ENCODE assay signal across 9 mouse cellular contexts in the genomic region with DNA sequence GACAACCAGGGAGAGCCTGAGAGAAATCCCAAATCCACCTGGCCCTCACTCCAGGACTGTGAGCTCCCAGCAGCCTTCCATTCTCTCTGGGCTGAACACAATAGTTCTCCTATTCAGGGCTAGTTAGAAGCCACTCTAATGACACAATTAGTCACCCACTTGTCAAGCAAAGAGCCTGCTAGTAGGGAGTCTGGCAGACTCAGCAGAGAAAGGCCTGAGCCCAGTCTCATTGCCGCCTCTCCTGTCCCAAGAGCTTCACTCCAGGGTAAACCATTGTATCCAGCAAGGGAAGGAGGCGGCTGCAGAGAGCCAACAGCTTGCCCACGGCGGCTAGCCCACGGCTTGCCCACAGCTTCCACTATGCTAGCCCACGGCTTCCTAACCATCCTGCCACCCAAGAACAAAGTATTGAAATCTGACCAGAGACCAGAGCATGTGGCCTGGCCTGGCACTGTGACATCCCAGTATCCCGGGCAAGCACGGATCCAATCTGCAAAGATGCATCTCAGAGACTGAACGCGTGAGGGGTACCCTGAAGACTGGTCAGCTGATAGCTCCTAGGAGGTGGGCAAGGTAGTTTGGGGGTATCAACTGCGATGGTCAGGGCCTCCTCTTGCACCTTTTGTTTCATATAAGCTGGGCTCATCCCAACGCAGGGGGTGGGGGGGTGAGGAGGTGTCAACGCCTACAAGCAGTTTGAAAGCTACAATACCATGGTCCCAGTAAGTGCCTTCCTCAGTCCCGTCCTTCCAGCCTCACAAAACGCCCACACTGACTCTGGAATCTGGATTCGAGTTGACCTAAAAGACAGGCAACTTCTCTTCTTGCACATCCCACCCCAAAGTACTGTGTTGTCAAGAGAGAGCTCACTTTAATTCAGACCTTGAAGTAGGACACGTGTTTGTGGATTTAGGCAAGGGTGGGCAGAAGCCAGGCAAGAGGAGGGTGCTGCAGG. TPM values are rescaled to one million over a fixed set of nuclear protein-coding genes. Genes with fewer than 3 reads are reported as not detected.
DNase-seq lines count a peak whose midpoint lies in the region; ATAC-seq and TF ChIP-seq lines count a peak whose summit lies in the region.
"Had no signal": no experiment of that assay in that cellular context is flagged by ENCODE, and none has a peak within 500 bp of the region (broad histone marks: within the 10 kb centered on the region; RNA-seq: fewer than 3 reads in every experiment).

No protein-coding gene starts in this region.

- WGBS in heart, embryonic 11.5 days (ENCODE audit: insufficient replicate concordance): 41% methylated on average over 17 of the region's 17 CpGs
- WGBS in hindbrain, embryonic 14.5 days: 11% methylated on average over 17 of the region's 17 CpGs
- 11% methylated on average over 17 of the region's 17 CpGs for WGBS in midbrain, postnatal 0 days

- peak overlapping the region; percentile 78 for H3K9ac ChIP-seq in heart, embryonic 11.5 days (ENCODE audit: low read depth, low read length)
- peak overlapping the region; percentile 84 for H3K9ac ChIP-seq in hindbrain, embryonic 14.5 days
- peak overlapping the region; percentile 74 for H3K9ac ChIP-seq in midbrain, postnatal 0 days (replicated peaks; ENCODE audit: low read length, poor library complexity, severe bottlenecking)

- peaks cover 29% of the 10 kb centered on the region for H3K4me1 ChIP-seq in heart, embryonic 11.5 days (ENCODE audit: control insufficient read depth, insufficient read depth, low read length)
- H3K4me1 ChIP-seq in brown adipose tissue, adult 24 weeks (ENCODE audit: control insufficient read depth, insufficient read depth, insufficient read length, low read length): peaks cover 2% of the 10 kb centered on the region
- H3K4me1 ChIP-seq in hindbrain, embryonic 14.5 days (replicated peaks; ENCODE audit: control insufficient read depth, insufficient read depth, low read length): peaks cover 22% of the 10 kb centered on the region
- peaks cover 6% of the 10 kb centered on the region; the same call in 1 of the 2 replicates for H3K4me1 ChIP-seq in midbrain, postnatal 0 days (ENCODE audit: insufficient read depth, low read length)

- peak overlapping the region; percentile 57 for H3K4me3 ChIP-seq in heart, embryonic 11.5 days (ENCODE audit: low read depth, low read length)
- H3K4me3 ChIP-seq in brown adipose tissue, adult 24 weeks (ENCODE audit: insufficient read depth, low read depth, low read length): peak overlapping the region; percentile 78
- peak overlapping the region; percentile 71 for H3K4me3 ChIP-seq in hindbrain, embryonic 14.5 days (replicated peaks; ENCODE audit: low read length)
- H3K4me3 ChIP-seq in midbrain, postnatal 0 days (ENCODE audit: low read depth, low read length): peak overlapping the region; percentile 67

- H3K4me2 ChIP-seq in heart, embryonic 11.5 days: peak overlapping the region; percentile 73
- H3K4me2 ChIP-seq in hindbrain, embryonic 14.5 days (replicated peaks): peak overlapping the region; percentile 90
- peak overlapping the region; percentile 91 for H3K4me2 ChIP-seq in midbrain, postnatal 0 days (ENCODE audit: low read depth, low read length, poor library complexity, severe bottlenecking)

- intact Hi-C loops in heart, postnatal 25 days (cut with DNase I): no loop called here

- ATAC-seq in heart, embryonic 11.5 days (replicated peaks; ENCODE audit: insufficient number of reproducible peaks, low FRiP score, low TSS enrichment): no peak
- peak; percentile 15; the same call in 1 of the 2 replicates for ATAC-seq in hindbrain, embryonic 14.5 days (ENCODE audit: low FRiP score)
- peak; percentile 18; the same call in 1 of the 2 replicates for ATAC-seq in midbrain, postnatal 0 days (ENCODE audit: low FRiP score)
- ATAC-seq in megakaryocyte-erythroid progenitor cell, adult 5-6 weeks (replicated peaks; ENCODE audit: low FRiP score, low TSS enrichment, poor library complexity, severe bottlenecking): no peak

- peak overlapping the region; percentile 38; the same call in 1 of the 2 replicates for H3K27ac ChIP-seq in heart, embryonic 11.5 days (ENCODE audit: low read depth, low read length)
- peak overlapping the region; percentile 26; the same call in 1 of the 2 replicates for H3K27ac ChIP-seq in brown adipose tissue, adult 24 weeks (replicated peaks; ENCODE audit: low read depth, low read length)
- peak overlapping the region; percentile 73 for H3K27ac ChIP-seq in hindbrain, embryonic 14.5 days
- H3K27ac ChIP-seq in midbrain, postnatal 0 days (ENCODE audit: low read depth, low read length): 0 out of 2 replicates have a peak overlapping the region, but pooled peaks have one; percentile 57

- DNase-seq in heart, postnatal 25 days (ENCODE audit: low spot score): no peak
- peak; percentile 63 for DNase-seq in hindbrain, embryonic 14.5 days (ENCODE audit: low spot score)
- peak; percentile 64 for DNase-seq in midbrain, postnatal 0 days (ENCODE audit: low spot score)
- DNase-seq in adrenal gland, postnatal 14 days: no peak
- no peak for DNase-seq in ovary, postnatal 14 days (ENCODE audit: low spot score)

- H3K9me3 ChIP-seq in heart, embryonic 11.5 days (replicated peaks; ENCODE audit: control insufficient read depth, low read length): no peaks in the 10 kb centered on the region
- H3K9me3 ChIP-seq in hindbrain, embryonic 14.5 days (ENCODE audit: control insufficient read depth, low read length): no peaks in the 10 kb centered on the region
- H3K9me3 ChIP-seq in midbrain, postnatal 0 days (ENCODE audit: low read length): no peaks in the 10 kb centered on the region

- no peak for TF ChIP-seq CTCF in midbrain, postnatal 0 days (IDR thresholded peaks at IDR 0.05)

- no peaks in the 10 kb centered on the region; the same call in 1 of the 2 replicates for H3K36me3 ChIP-seq in heart, embryonic 11.5 days (ENCODE audit: control insufficient read depth, insufficient read depth, low read length)
- 0 out of 2 replicates have a peak, but pooled peaks cover 8% of the 10 kb centered on the region for H3K36me3 ChIP-seq in hindbrain, embryonic 14.5 days (replicated peaks; ENCODE audit: control insufficient read depth, insufficient read depth)
- no peaks in the 10 kb centered on the region for H3K36me3 ChIP-seq in midbrain, postnatal 0 days (ENCODE audit: insufficient read depth, low read length)
- H3K36me3 ChIP-seq: G1E had no signal

- no peaks in the 10 kb centered on the region for H3K27me3 ChIP-seq in heart, embryonic 11.5 days (ENCODE audit: control insufficient read depth, insufficient read depth, low read length)
- no peaks in the 10 kb centered on the region for H3K27me3 ChIP-seq in hindbrain, embryonic 14.5 days (ENCODE audit: control insufficient read depth, insufficient read depth, low read length)
- H3K27me3 ChIP-seq in midbrain, postnatal 0 days (ENCODE audit: insufficient read depth, low read length): no peaks in the 10 kb centered on the region

RNA-seq across cellular contexts. Expression of a gene that starts 1.0 kb away (rescaled TPM):
- 15.9 and 16.1 TPM in 2 replicates for polyA plus RNA-seq in heart, embryonic 11.5 days (2014; fragmentation: Nextera tagmentation; extraction: Ambion mirVana)
- 10 to 100 TPM; 17.2 to 23.2 TPM for total RNA-seq in heart, postnatal 25 days (2021)
- polyA plus RNA-seq in brown adipose tissue, adult 24 weeks (2012; ENCODE audit: insufficient read depth, insufficient read length, missing spikeins): 6.6 and 6.9 TPM in 2 replicates
- 29.3 and 35.5 TPM in 2 replicates for polyA plus RNA-seq in hindbrain, embryonic 14.5 days (2014; fragmentation: Nextera tagmentation; extraction: Ambion mirVana)
- total RNA-seq in midbrain, postnatal 0 days (2014; rRNA removed): 23.3 and 39.1 TPM in 2 replicates
- polyA plus RNA-seq in midbrain, postnatal 0 days (2015; fragmentation: Nextera tagmentation; extraction: Ambion mirVana): 29.3 and 32.1 TPM in 2 replicates
- total RNA-seq in adrenal gland, postnatal 14 days (2021): 28.6 and 32.8 TPM in 2 replicates
- not detected in 2 replicates for total RNA-seq in megakaryocyte-erythroid progenitor cell, adult 5-6 weeks (2014; fragmentation: Nextera tagmentation)
- total RNA-seq in megakaryocyte-erythroid progenitor cell, adult 5-6 weeks (2017): 0.61 TPM in 1 of 2 replicates, not detected in the other
- total RNA-seq: G1E had no signal
- polyA plus RNA-seq: G1E had no signal

RNA-seq across cellular contexts. Expression of a gene that starts 16.3 kb away (rescaled TPM):
- 58.5 and 60.4 TPM in 2 replicates for polyA plus RNA-seq in heart, embryonic 11.5 days (2014; fragmentation: Nextera tagmentation; extraction: Ambion mirVana)
- total RNA-seq in heart, postnatal 25 days (2021): 10 to 100 TPM; 36.6 to 39.4 TPM
- 70.4 and 80.7 TPM in 2 replicates for polyA plus RNA-seq in brown adipose tissue, adult 24 weeks (2012; ENCODE audit: insufficient read depth, insufficient read length, missing spikeins)
- 70.0 and 73.9 TPM in 2 replicates for polyA plus RNA-seq in hindbrain, embryonic 14.5 days (2014; fragmentation: Nextera tagmentation; extraction: Ambion mirVana)
- total RNA-seq in midbrain, postnatal 0 days (2014; rRNA removed): 28.9 and 32.2 TPM in 2 replicates
- 47.4 and 48.4 TPM in 2 replicates for polyA plus RNA-seq in midbrain, postnatal 0 days (2015; fragmentation: Nextera tagmentation; extraction: Ambion mirVana)
- total RNA-seq in adrenal gland, postnatal 14 days (2021): 31.1 and 34.4 TPM in 2 replicates
- 53.6 and 58.8 TPM in 2 replicates for total RNA-seq in megakaryocyte-erythroid progenitor cell, adult 5-6 weeks (2014; fragmentation: Nextera tagmentation)
- total RNA-seq in megakaryocyte-erythroid progenitor cell, adult 5-6 weeks (2017): 47.2 and 48.2 TPM in 2 replicates

RNA-seq across cellular contexts. Expression of a gene that starts 16.4 kb away (rescaled TPM):
- 83.2 and 89.0 TPM in 2 replicates for polyA plus RNA-seq in heart, embryonic 11.5 days (2014; fragmentation: Nextera tagmentation; extraction: Ambion mirVana)
- total RNA-seq in heart, postnatal 25 days (2021): 10 to 100 TPM; 37.1 to 37.7 TPM
- polyA plus RNA-seq in brown adipose tissue, adult 24 weeks (2012; ENCODE audit: insufficient read depth, insufficient read length, missing spikeins): 20.9 and 33.7 TPM in 2 replicates
- 64.6 and 65.7 TPM in 2 replicates for polyA plus RNA-seq in hindbrain, embryonic 14.5 days (2014; fragmentation: Nextera tagmentation; extraction: Ambion mirVana)
- 38.1 and 43.6 TPM in 2 replicates for total RNA-seq in midbrain, postnatal 0 days (2014; rRNA removed)
- polyA plus RNA-seq in midbrain, postnatal 0 days (2015; fragmentation: Nextera tagmentation; extraction: Ambion mirVana): 48.8 and 49.8 TPM in 2 replicates
- 40.2 and 40.7 TPM in 2 replicates for total RNA-seq in adrenal gland, postnatal 14 days (2021)
- 50.7 and 56.7 TPM in 2 replicates for total RNA-seq in megakaryocyte-erythroid progenitor cell, adult 5-6 weeks (2014; fragmentation: Nextera tagmentation)
- total RNA-seq in megakaryocyte-erythroid progenitor cell, adult 5-6 weeks (2017): 43.5 and 49.5 TPM in 2 replicates

RNA-seq across cellular contexts. Expression of a gene that starts 25.4 kb away (rescaled TPM):
- 29.3 and 35.8 TPM in 2 replicates for polyA plus RNA-seq in heart, embryonic 11.5 days (2014; fragmentation: Nextera tagmentation; extraction: Ambion mirVana)
- 10 to 100 TPM; 34.0 to 36.9 TPM for total RNA-seq in heart, postnatal 25 days (2021)
- 21.0 and 27.5 TPM in 2 replicates for polyA plus RNA-seq in brown adipose tissue, adult 24 weeks (2012; ENCODE audit: insufficient read depth, insufficient read length, missing spikeins)
- polyA plus RNA-seq in hindbrain, embryonic 14.5 days (2014; fragmentation: Nextera tagmentation; extraction: Ambion mirVana): 51.9 and 54.4 TPM in 2 replicates
- 36.0 and 57.0 TPM in 2 replicates for total RNA-seq in midbrain, postnatal 0 days (2014; rRNA removed)
- polyA plus RNA-seq in midbrain, postnatal 0 days (2015; fragmentation: Nextera tagmentation; extraction: Ambion mirVana): 54.8 and 64.1 TPM in 2 replicates
- 29.1 and 32.6 TPM in 2 replicates for total RNA-seq in adrenal gland, postnatal 14 days (2021)
- 17.2 and 21.1 TPM in 2 replicates for total RNA-seq in megakaryocyte-erythroid progenitor cell, adult 5-6 weeks (2014; fragmentation: Nextera tagmentation)
- total RNA-seq in megakaryocyte-erythroid progenitor cell, adult 5-6 weeks (2017): 7.2 and 20.1 TPM in 2 replicates

RNA-seq across cellular contexts. Expression of a gene that starts 26.1 kb away (rescaled TPM):
- 577 and 621 TPM in 2 replicates for polyA plus RNA-seq in heart, embryonic 11.5 days (2014; fragmentation: Nextera tagmentation; extraction: Ambion mirVana)
- 100 to 1,000 TPM in 1 of 2 experiments, 10 to 100 TPM in 1; 97.1 to 103 TPM for total RNA-seq in heart, postnatal 25 days (2021)
- 98.3 and 130 TPM in 2 replicates for polyA plus RNA-seq in brown adipose tissue, adult 24 weeks (2012; ENCODE audit: insufficient read depth, insufficient read length, missing spikeins)
- 556 and 567 TPM in 2 replicates for polyA plus RNA-seq in hindbrain, embryonic 14.5 days (2014; fragmentation: Nextera tagmentation; extraction: Ambion mirVana)
- total RNA-seq in midbrain, postnatal 0 days (2014; rRNA removed): 196 and 259 TPM in 2 replicates
- 460 and 484 TPM in 2 replicates for polyA plus RNA-seq in midbrain, postnatal 0 days (2015; fragmentation: Nextera tagmentation; extraction: Ambion mirVana)
- total RNA-seq in adrenal gland, postnatal 14 days (2021): 244 and 250 TPM in 2 replicates
- total RNA-seq in megakaryocyte-erythroid progenitor cell, adult 5-6 weeks (2014; fragmentation: Nextera tagmentation): 740 and 930 TPM in 2 replicates
- 646 and 663 TPM in 2 replicates for total RNA-seq in megakaryocyte-erythroid progenitor cell, adult 5-6 weeks (2017)

Comparison
In these comparisons a context has a peak if more than half of its experiments do, and no peak if none do; other contexts are left out.
1. ATAC-seq: peak in hindbrain, embryonic 14.5 days (single experiment) and midbrain, postnatal 0 days (single experiment); none in heart, embryonic 11.5 days (single experiment) and megakaryocyte-erythroid progenitor cell, adult 5-6 weeks (single experiment).
2. DNase-seq: peak in hindbrain, embryonic 14.5 days (single experiment) and midbrain, postnatal 0 days (single experiment); none in heart, postnatal 25 days (single experiment), adrenal gland, postnatal 14 days (single experiment) and ovary, postnatal 14 days (single experiment).
3. RNA of a gene that starts 1.0 kb away (total RNA-seq): 28.6 to 32.8 TPM in adrenal gland, postnatal 14 days, 23.3 to 39.1 TPM in midbrain, postnatal 0 days and 17.2 to 23.2 TPM in heart, postnatal 25 days; 0.61 TPM in megakaryocyte-erythroid progenitor cell, adult 5-6 weeks; every median in the first group is over 10 times any median in the second.
4. Peak in every context shown above with its lines, with median percentiles within 50 percentile points of each other: H3K27ac ChIP-seq, H3K4me2 ChIP-seq, H3K4me3 ChIP-seq and H3K9ac ChIP-seq.